Mouse (Mus musculus) ES-Bruce4 (cell line): ENCODE data around the gene Gse1.

Source experiments
- CTCF ChIP-seq: IDR thresholded peaks from one replicate; pipeline ENCODE4 v1.8.1; 2011; ENCODE audit warnings: low read depth, low read length
- EP300 ChIP-seq: IDR thresholded peaks from 2 replicates; pipeline ENCODE4 v1.6.1; 2011; ENCODE audit warnings: low read depth, low read length; ENCODE audit not compliant: insufficient read depth
- POLR2A ChIP-seq: IDR thresholded peaks from one replicate; pipeline ENCODE4 v1.8.1; 2011; ENCODE audit warnings: low read length; ENCODE audit not compliant: insufficient read depth

DNA sequence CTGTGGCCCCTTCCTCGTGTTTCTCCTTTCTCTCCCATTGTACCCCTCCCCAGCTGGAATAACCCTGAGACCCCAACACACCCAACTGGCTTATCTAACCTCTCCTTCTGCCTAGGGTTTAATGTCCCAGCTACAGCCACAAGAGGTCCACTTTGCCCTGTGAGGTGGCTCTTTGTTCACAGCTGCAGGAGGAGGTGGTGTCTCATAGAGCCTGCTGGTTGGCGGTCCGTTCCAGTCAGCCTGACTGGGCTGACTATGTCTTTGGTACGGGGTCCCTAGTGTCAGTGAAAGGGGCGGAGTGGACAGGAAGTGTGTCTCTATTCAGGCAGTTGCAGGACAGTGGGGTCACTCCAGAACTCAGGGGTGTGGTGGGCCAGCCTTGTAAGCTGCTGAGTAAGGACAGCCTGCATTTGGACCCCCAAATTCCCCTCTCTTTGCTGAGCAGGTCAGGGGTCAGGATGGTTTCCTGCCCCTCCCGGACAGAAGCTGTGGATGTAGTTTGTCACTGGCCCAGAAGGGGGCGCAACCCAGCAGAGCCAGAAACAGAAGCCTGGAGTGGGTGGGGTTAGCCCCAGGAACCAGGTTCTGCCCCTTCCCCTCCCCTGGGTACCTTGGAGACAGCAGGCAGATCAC is 136.0 kb downstream of the Gse1 start:
- TF ChIP-seq CTCF (peak; percentile 83), EP300 (no peak), POLR2A (no peak)
